Mouse (Mus musculus) urinary bladder, adult 18-20 months (tissue): ENCODE results near the gene Hspa1a.
"Not testable (repeated sequence)": the region's sequence is repeated elsewhere in the genome, so short reads cannot be mapped to it uniquely, and the experiment has no call there.

Experiments
- DNase-seq, 2 experiments: peaks; one replicate each; pipeline ENCODE4 v3.0.0; 2022; ENCODE audit warnings: low spot score in 2 of 2, mixed read lengths in 2 of 2

The Hspa1a gene

GRCm38 (mm10) chr17:34948721-34949552 is 23.0 kb downstream of the Hspa1a start:
- DNase-seq = not testable (repeated sequence)

- DNase-seq = no peak
These were observed 24.4 kb downstream of the Hspa1a start for GRCm38 (mm10) chr17:34947606-34948005.

GRCm38 (mm10) chr17:34946486-34947140 is 25.3 kb downstream of the Hspa1a start:
- DNase-seq = no peak

- DNase-seq = no peak
These were observed 27.6 kb downstream of the Hspa1a start for GRCm38 (mm10) chr17:34944362-34944761.

- DNase-seq = no peak
These were observed 28.7 kb downstream of the Hspa1a start for GRCm38 (mm10) chr17:34943128-34943815.

- DNase-seq = no peak
These were observed 30.5 kb downstream of the Hspa1a start for GRCm38 (mm10) chr17:34941344-34942041.

- DNase-seq = no peak
These were observed 33.9 kb downstream of the Hspa1a start for GRCm38 (mm10) chr17:34937960-34938505.

GRCm38 (mm10) chr17:34934830-34935229 is 37.1 kb downstream of the Hspa1a start:
- no peak for DNase-seq

- DNase-seq = no peak
These were observed 37.9 kb downstream of the Hspa1a start for GRCm38 (mm10) chr17:34934031-34934430.

- no peak for DNase-seq
These were observed 39.7 kb downstream of the Hspa1a start for GRCm38 (mm10) chr17:34932287-34932686.

GRCm38 (mm10) chr17:34931735-34932098 is 40.2 kb downstream of the Hspa1a start:
- peak in 1 of 2 experiments; percentile 30 for DNase-seq

GRCm38 (mm10) chr17:34931061-34931734 is 40.8 kb downstream of the Hspa1a start, which contains the start of gene Neu1:
TSS of gene Neu1 (plus strand) at chr17:34931253.
- DNase-seq = peak; percentile 94 to 98

- no peak for DNase-seq
These were observed 43.1 kb downstream of the Hspa1a start for GRCm38 (mm10) chr17:34928841-34929240.

GRCm38 (mm10) chr17:34927306-34928019 is 44.5 kb downstream of the Hspa1a start:
- DNase-seq = no peak

- DNase-seq = no peak
These were observed 47.7 kb downstream of the Hspa1a start for GRCm38 (mm10) chr17:34924258-34924657.

GRCm38 (mm10) chr17:34922939-34923338 is 49.0 kb downstream of the Hspa1a start:
- DNase-seq = no peak
